Mouse (Mus musculus) heart, embryonic 16.5 days (tissue): ENCODE results near the gene Treh. TPM values are rescaled to one million over a fixed set of nuclear protein-coding genes. Genes with fewer than 3 reads are reported as not detected.
"Not testable (repeated sequence)": the region's sequence is repeated elsewhere in the genome, so short reads cannot be mapped to it uniquely, and the experiment has no call there.

Experiments
- ATAC-seq: fragments of 200-750 bp; cut with Nextera tagmentation; replicated peaks from 2 replicates; pipeline ENCODE4 v1.8.0; 2017; ENCODE audit warnings: moderate number of reproducible peaks; ENCODE audit not compliant: insufficient read depth, low FRiP score; ENCODE audit errors: extremely low read depth
- H3K27ac ChIP-seq: fragments of 300-500 bp; sonication (generic); 2 replicates; pipeline ENCODE4 v1.5.1; 2014; ENCODE audit warnings: mild to moderate bottlenecking, low read length, control low read depth, moderate library complexity
- H3K27me3 ChIP-seq: fragments of 300-500 bp; sonication (generic); 2 replicates; pipeline ENCODE4 v1.6.1; 2014; ENCODE audit warnings: low read length, mixed read lengths; ENCODE audit not compliant: control insufficient read depth, insufficient read depth
- H3K36me3 ChIP-seq: fragments of 300-500 bp; sonication (generic); 2 replicates; pipeline ENCODE4 v1.6.1; 2014; ENCODE audit not compliant: control insufficient read depth, insufficient read depth
- H3K4me1 ChIP-seq: fragments of 300-500 bp; sonication (generic); 2 replicates; pipeline ENCODE4 v1.6.1; 2014; ENCODE audit warnings: low read length, mixed read lengths; ENCODE audit not compliant: control insufficient read depth, insufficient read depth
- H3K4me2 ChIP-seq: fragments of 300-500 bp; sonication (generic); 2 replicates; pipeline ENCODE4 v1.6.1; 2014; ENCODE audit warnings: low read depth, mild to moderate bottlenecking, control low read depth, low read length
- H3K4me3 ChIP-seq: fragments of 300-500 bp; sonication (generic); 2 replicates; pipeline ENCODE4 v1.5.1; 2014; ENCODE audit warnings: mild to moderate bottlenecking, control low read depth, low read length
- H3K9ac ChIP-seq: fragments of 300-500 bp; sonication (generic); 2 replicates; pipeline ENCODE4 v1.6.1; 2014; ENCODE audit warnings: low read length, control low read depth
- H3K9me3 ChIP-seq: fragments of 300-500 bp; sonication (generic); replicated peaks from 2 replicates; pipeline ENCODE4 v1.6.1; 2016; ENCODE audit warnings: low read length; ENCODE audit not compliant: control insufficient read depth
- WGBS: fragments of 180-500 bp; shearing (Covaris S2); extraction: QIAGEN DNeasy Blood & Tissue Kit; methylation state at CpG from one replicate; pipeline ENCODE4 v1.1.7; 2014; 5-methylcytosine and 5-hydroxymethylcytosine counted together
- polyA plus RNA-seq: library from polyadenylated mRNA; unstranded; fragments of >200 nt; fragmentation: Nextera tagmentation; extraction: Ambion mirVana; gene quantifications from 2 replicates; pipeline ENCODE4 v1.2.1, GENCODE M21; 2015

The Treh gene
- 0.07 TPM in 1 of 2 replicates, not detected in the other for polyA plus RNA-seq

GRCm38 (mm10) chr9:44673005-44673404 lies at the start of gene Treh:
TSS of gene Treh (plus strand) at chr9:44673233.
- Histone ChIP-seq H3K27ac (no peak within 1 kb of the TSS), H3K9ac (no peak within 1 kb of the TSS), H3K27me3 (no peaks in the 10 kb centered on the region), H3K4me1 (no peaks in the 10 kb centered on the region), H3K4me3 (no peak within 1 kb of the TSS), H3K4me2 (no peak within 1 kb of the TSS), H3K9me3 (0 out of 2 replicates have a peak, but pooled peaks cover 2% of the 10 kb centered on the region), H3K36me3 (no peaks in the 10 kb centered on the region)
- 80% methylated on average over 3 of the region's 3 CpGs for whole genome bisulfite sequencing
- ATAC-seq, result no peak

- 83% methylated on average over 5 of the region's 5 CpGs for WGBS
- no peak overlapping the region for H3K27ac ChIP-seq
- no peak for ATAC-seq
- no peaks in the 10 kb centered on the region for H3K4me1 ChIP-seq
- no peaks in the 10 kb centered on the region for H3K27me3 ChIP-seq
- no peak overlapping the region for H3K9ac ChIP-seq
- H3K9me3 ChIP-seq, result no peaks in the 10 kb centered on the region
- H3K4me3 ChIP-seq, result no peak overlapping the region
- H3K4me2 ChIP-seq, result no peak overlapping the region
- peaks cover 47% of the 10 kb centered on the region for H3K36me3 ChIP-seq
Observed at GRCm38 (mm10) chr9:44624390-44624789, 48.6 kb upstream of the Treh start.

- no peaks in the 10 kb centered on the region for H3K9me3 ChIP-seq
- no peaks in the 10 kb centered on the region for H3K4me1 ChIP-seq
- ATAC-seq, result no peak
- peaks cover 58% of the 10 kb centered on the region for H3K36me3 ChIP-seq
- no peaks in the 10 kb centered on the region for H3K27me3 ChIP-seq
- H3K9ac ChIP-seq, result no peak overlapping the region
- WGBS, result 78% methylated on average over 5 of the region's 5 CpGs
- no peak overlapping the region for H3K27ac ChIP-seq
- H3K4me3 ChIP-seq, result no peak overlapping the region
- H3K4me2 ChIP-seq, result no peak overlapping the region
Observed at GRCm38 (mm10) chr9:44626268-44626667, 46.8 kb upstream of the Treh start.

- Histone ChIP-seq H3K9me3 (no peaks in the 10 kb centered on the region), H3K27ac (peak overlapping the region; percentile 29; the same call in 1 of the 2 replicates), H3K36me3 (peaks cover 40% of the 10 kb centered on the region), H3K4me3 (no peak overlapping the region), H3K4me2 (no peak overlapping the region), H3K4me1 (peaks cover 2% of the 10 kb centered on the region), H3K27me3 (no peaks in the 10 kb centered on the region), H3K9ac (no peak overlapping the region)
- peak; percentile 52; the same call in 1 of the 2 replicates for ATAC-seq
- WGBS, result 46% methylated on average over 15 of the region's 15 CpGs
Observed at GRCm38 (mm10) chr9:44637551-44638169, 35.4 kb upstream of the Treh start.

- not testable (repeated sequence) for H3K4me1 ChIP-seq, ATAC-seq, H3K9me3 ChIP-seq, H3K9ac ChIP-seq, H3K4me2 ChIP-seq, H3K4me3 ChIP-seq, H3K27me3 ChIP-seq, H3K27ac ChIP-seq
- 84% methylated on average over 9 of the region's 9 CpGs for WGBS
- peaks cover 35% of the 10 kb centered on the region for H3K36me3 ChIP-seq
Observed at GRCm38 (mm10) chr9:44638726-44639125, 34.3 kb upstream of the Treh start.

- H3K4me1 ChIP-seq, H3K4me3 ChIP-seq, ATAC-seq, H3K9ac ChIP-seq, H3K9me3 ChIP-seq, H3K27ac ChIP-seq, H3K27me3 ChIP-seq, H3K4me2 ChIP-seq: not testable (repeated sequence)
- WGBS, result 48% methylated on average over 1 of the region's 1 CpGs
- peaks cover 24% of the 10 kb centered on the region for H3K36me3 ChIP-seq
Observed at GRCm38 (mm10) chr9:44640028-44640427, 33.0 kb upstream of the Treh start.

DNA sequence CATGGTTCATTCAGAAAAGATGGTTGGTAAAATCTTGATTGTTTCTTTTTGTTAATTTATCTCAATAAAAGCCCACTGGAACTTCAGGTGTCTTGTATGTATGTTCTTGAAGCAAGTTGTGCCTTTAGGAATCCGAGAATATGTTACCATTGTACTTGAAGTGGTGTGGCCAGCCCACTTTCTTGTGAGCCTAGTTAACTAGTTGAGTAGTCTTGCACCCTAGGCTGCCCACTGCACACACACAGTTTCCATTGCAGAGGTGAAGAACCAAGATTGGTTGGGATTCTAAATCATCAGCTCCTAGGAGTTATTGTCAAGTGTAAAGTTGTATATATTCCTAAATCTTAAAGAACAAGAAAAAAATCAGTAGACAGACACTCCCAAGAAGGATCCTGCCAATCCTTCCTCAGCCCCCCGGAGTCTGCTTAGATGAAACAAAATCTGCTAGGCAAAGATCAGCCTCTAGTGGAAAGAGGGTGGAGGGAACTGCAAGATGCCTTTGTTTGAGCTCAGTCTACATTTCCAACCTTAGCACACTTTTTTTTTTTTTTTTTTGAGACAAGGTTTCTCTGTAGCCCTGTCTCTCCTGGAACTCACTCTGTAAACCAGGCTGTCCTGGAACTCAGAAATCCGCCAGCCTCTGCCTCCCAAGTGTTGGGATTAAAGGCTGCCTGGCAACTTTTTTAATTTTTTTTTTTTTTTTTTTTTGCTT lies 32.2 kb upstream of the Treh start:
- H3K27ac ChIP-seq, result no peak overlapping the region
- WGBS, result 87% methylated on average over 3 of the region's 3 CpGs
- no peaks in the 10 kb centered on the region for H3K27me3 ChIP-seq
- no peak overlapping the region for H3K9ac ChIP-seq
- no peaks in the 10 kb centered on the region for H3K9me3 ChIP-seq
- no peak overlapping the region for H3K4me3 ChIP-seq
- H3K4me1 ChIP-seq, result peaks cover 2% of the 10 kb centered on the region
- H3K36me3 ChIP-seq, result peaks cover 18% of the 10 kb centered on the region
- ATAC-seq, result no peak
- H3K4me2 ChIP-seq, result no peak overlapping the region

DNA sequence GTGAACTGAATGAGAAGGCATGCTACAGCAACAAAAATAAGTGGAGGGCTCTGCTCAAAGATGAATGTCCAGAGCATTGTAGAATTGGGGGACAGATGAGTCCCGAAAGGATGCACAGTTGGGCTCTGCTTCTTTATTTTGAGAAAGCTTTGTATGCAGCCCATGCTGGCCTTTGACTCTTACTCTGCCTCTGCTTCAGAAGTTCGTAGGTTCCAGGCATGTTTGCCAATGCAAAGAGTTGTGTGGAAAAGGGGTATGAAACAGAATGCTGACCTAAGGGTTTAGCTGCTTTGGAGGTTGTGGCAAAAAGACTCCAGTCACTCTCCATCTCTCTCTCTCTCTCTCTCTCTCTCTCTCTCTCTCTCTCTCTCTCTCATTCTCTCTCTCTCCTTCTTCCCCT lies 31.4 kb upstream of the Treh start:
- Histone ChIP-seq H3K4me2 (no peak overlapping the region), H3K27ac (no peak overlapping the region), H3K4me3 (no peak overlapping the region), H3K9ac (no peak overlapping the region), H3K4me1 (peaks cover 2% of the 10 kb centered on the region), H3K27me3 (no peaks in the 10 kb centered on the region), H3K9me3 (no peaks in the 10 kb centered on the region), H3K36me3 (peaks cover 11% of the 10 kb centered on the region)
- 94% methylated on average over 2 of the region's 2 CpGs for WGBS
- ATAC-seq, result no peak

DNA sequence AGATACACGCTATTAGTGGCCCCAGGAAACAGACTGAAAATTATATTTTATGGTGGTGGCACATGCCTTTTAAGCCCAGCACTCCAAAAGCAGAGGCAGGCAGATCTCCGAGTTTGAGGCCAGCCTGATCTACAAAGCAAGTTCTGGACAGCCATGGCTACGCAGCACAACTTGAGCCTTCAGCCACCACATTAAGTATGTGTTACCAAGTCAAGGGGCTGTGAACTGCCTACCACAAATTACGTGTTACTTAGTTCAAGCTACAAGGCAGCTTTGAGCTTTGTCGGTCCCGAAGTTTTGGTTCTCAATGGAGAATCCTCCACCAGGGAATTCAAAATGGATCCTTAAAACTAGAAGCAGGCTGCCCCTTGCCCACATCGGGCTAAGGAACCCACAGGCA lies 29.9 kb upstream of the Treh start:
- Histone ChIP-seq H3K4me2 (no peak overlapping the region), H3K4me1 (peaks cover 2% of the 10 kb centered on the region), H3K27me3 (no peaks in the 10 kb centered on the region), H3K27ac (no peak overlapping the region), H3K9me3 (no peaks in the 10 kb centered on the region), H3K4me3 (no peak overlapping the region), H3K9ac (no peak overlapping the region), H3K36me3 (peaks cover 5% of the 10 kb centered on the region)
- WGBS, result 91% methylated on average over 7 of the region's 7 CpGs
- no peak for ATAC-seq
